Mouse (Mus musculus) telencephalon, adult 2 months (tissue): Measurements from ENCODE around the gene Tcte3.
"Not testable (repeated sequence)": the region's sequence is repeated elsewhere in the genome, so short reads cannot be mapped to it uniquely, and the experiment has no call there.

Source experiments
- DNase-seq: peaks from one replicate; pipeline ENCODE4 v3.0.0-alpha.2; 2011; ENCODE audit warnings: low read depth, low spot score

Gene Tcte3

GRCm38 (mm10) chr17:15041175-15041729 is at the start of gene Tcte3, which contains the start of the genes Ermard and Gm3448:
TSS of gene Tcte3 (minus strand) at chr17:15041488.
TSS of gene Ermard (plus strand) at chr17:15041208.
TSS of gene Gm3448 (minus strand) at chr17:15041537.
- not testable (repeated sequence) for DNase-seq

DNA sequence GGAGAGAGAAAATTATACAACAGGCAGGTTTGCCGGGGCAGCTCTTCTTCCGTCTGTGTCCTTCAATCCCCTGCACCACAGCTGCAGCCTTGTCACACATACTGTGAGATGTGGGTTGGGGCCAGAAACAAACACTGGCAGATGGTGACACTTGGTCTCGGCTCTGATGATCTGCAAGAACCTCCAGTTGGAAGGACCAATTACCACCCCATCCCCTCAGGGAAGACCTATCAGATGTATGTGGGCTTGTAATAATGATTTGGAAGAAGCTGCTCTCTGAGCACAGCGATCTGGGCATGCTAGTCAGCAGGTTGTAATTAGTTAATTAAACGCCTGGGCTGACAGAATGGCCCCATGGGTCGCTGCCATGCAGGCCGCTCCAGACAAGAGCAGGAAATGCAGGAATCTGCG is 47.3 kb upstream of the Tcte3 start:
- no peak for DNase-seq

DNA sequence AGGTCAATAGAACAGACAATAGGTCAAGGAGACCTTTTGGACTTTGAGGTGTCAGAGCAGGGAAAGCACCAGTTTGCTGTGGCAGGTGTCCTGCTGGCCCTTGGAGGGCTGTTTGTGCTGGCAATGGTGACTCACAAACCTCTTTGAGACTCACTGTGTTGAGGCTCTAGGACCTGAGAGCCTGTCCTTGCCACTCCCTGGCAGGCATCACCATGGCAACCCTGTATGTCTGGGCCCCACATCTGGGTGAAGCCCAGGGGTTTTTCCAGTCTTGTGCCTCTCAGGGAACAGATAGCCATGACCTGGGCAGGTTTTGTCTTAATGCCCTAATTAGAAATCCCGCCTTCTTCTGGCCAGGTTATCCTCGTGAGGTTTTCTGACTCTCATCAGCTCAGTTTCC is 46.9 kb upstream of the Tcte3 start:
- DNase-seq = no peak

GRCm38 (mm10) chr17:15085006-15085405 is 43.7 kb upstream of the Tcte3 start:
- DNase-seq = no peak

GRCm38 (mm10) chr17:15084226-15084848 is 43.0 kb upstream of the Tcte3 start:
- no peak for DNase-seq

DNA sequence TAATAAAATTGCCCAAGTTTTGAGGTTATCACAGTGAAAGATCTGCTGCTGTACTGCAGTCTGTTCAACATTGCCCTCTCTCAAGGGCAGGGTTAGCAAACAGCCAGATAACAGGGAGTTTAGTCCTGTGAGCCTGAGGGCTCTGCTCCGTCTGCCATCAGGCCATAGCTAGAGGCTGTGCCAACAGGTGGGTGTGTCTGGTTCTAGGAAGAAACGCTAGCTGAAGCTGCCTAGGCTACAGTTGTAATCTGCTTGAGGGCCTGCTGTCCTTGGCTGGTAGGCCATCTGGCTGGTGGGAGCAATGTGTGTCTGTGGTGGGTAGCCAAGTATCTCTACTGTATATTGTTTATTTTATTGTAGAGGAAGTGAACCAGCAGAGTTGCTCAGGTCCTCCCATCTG is 36.2 kb upstream of the Tcte3 start:
- no peak for DNase-seq

GRCm38 (mm10) chr17:15075033-15075432 is 33.7 kb upstream of the Tcte3 start:
- no peak for DNase-seq

DNA sequence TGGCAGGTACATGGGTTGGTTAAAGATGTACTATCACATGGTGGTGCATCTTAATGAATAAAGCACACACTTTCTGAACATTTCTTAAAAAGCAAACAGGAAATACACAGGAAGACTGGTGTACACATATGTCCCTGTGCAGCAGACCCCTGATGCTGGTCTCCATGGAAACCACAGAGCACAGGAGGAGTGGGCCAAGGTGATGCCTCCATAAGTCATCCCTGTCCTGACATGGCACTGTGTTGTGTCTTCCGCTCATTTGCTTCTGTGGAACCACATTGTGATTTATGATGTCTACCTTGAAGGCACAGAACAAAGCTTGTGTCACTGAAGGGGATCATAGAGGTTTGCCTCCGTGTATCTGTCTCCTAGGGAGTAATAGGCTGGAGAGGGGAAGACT is 30.9 kb upstream of the Tcte3 start:
- DNase-seq = no peak

DNA sequence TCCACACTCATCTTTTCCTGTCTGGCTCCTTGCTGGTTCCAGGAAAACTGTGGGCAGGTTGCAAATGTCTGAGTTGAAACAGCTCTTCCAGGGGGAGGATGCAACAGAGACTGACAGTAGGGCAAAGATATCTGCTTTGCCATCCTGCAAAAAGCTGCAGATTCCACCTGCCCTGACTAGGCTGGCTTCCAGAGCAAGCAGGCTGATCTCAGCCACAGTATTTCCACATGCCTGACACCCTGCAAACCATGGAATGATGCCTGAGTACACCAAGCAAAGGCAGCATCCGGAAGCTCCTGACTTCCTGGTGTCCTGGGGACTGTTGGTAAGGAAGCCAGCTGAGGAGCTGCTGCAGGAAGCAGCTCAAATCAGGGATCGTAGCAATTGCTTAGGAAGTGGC is 27.8 kb upstream of the Tcte3 start:
- peak; percentile 31 for DNase-seq

DNA sequence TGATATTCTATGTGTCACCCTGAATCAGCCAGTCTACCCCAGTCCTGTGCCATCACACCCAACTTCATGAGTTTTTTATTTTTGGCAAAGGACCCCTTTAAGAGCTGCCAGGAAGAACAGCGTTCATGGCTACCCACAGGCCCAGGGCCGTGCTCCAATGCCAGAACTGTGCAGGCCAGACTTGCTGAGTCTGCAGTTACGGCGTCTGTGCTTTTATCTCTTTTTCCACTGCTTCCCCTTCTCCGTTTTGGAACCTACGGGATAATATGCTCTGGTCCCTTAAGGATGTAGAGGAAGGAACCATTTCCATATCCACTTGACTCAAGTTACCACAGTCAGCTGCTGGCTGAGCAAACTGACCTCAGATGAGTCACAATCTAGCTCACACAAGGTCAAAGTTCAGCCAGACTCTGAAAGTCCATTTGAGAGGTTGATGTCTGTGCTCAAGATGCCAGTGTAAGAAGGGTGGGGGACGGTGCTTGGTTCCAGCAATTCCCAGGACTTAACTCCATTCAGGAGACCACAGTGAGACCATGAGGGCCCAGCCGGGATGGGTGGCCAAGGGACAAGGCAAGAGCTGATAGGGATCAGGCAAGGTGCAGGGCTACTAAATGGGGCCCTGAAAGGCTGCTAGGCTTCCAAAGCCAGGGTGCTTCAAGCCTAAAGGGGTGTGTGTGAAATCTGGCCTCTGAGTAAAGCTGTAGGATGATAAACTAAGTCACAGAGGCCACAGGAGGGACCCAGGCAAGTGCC is 26.9 kb upstream of the Tcte3 start:
- no peak for DNase-seq

DNA sequence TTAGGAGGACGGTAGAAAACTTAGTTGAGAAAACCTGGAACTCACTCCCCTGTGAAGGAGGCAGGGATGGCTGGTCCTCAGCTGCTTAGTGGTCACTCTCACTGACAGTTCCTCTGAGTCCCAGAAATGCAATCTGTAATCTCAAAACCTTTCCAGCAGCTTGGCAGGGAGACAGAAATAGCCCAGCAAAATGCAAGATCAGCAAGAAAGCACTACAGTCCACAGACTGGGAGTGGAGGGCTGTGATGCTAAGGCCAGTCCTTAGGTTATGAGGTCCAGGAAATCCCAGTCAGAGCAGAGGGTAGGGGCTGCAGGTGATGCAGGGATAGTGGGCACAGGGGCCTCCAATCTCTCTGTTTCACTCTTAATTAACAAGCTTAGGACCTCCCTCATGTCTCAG is 25.6 kb upstream of the Tcte3 start:
- no peak for DNase-seq

GRCm38 (mm10) chr17:15066066-15066465 is 24.8 kb upstream of the Tcte3 start:
- DNase-seq = no peak

DNA sequence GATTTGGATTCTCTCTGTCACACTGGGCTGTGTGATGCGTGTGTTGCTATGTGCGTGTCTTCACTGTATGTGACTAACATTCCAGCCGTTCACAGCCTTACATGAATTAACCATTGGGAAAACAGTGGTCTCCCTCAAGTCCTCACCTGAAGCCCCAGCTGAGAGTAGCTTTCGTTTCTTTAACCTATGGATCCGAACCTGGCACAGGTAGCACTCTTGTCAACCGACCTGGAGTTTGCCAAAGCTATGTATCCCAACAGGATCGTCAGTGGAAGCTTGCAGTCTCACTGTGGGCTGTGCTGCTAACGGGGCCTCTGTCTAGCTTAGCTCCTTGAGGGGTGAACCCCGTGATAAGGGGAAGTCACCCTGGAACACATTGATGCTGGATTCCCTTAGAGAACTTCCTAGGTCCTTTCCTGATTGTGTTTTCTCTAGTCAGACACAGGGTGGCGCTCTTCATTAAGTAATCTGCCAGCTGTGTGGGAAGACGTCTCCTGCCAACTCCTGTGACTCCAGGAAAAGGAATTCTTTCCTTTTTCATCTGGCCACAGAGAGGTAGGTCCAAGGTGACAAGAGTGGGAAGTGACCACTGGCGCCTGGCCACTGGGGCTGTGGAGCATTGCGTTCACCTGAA is 24.2 kb upstream of the Tcte3 start:
- peak; percentile 66 for DNase-seq

DNA sequence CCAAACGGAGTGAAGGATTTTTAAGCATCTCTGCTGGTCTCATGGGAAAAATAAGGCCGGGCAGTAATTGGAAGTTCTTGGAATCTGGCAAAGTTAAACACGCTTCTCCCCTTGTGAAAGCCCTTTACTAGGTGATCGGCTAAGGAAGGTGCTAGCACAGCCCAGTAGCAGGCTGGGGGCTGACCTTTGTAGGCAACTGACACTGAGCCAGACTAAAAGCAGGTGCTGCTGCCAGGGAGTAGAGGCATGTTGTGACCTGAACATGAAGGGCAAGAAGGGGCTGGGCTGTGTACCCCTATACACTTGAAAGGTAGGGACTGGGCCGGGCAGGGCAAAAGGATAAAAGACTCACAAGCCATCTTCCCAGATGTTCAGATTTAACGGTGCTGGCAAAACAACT is 19.1 kb upstream of the Tcte3 start:
- DNase-seq = no peak

GRCm38 (mm10) chr17:15059646-15060045 is 18.4 kb upstream of the Tcte3 start:
- no peak for DNase-seq

DNA sequence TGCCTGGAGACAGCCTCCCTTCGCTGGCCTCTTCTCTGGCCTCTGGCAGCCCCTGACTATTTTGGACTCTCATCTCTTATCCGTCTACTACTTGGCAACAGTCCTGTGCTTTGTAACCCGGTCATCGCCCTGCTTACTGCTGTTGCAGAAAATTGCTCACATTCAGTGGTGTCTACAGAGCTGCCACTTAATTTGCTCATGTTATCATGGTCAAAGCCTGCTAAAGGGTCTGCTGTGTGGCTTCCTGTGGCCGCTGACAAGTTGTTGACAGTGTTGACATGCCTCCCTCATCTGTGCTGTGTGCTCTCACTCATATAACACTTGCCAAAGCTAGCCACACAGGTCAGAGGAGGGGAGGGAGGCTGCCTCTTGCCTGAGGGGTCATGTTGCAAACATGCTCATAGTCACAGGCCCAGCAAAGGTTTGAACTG is 16.9 kb upstream of the Tcte3 start:
- DNase-seq = no peak

DNA sequence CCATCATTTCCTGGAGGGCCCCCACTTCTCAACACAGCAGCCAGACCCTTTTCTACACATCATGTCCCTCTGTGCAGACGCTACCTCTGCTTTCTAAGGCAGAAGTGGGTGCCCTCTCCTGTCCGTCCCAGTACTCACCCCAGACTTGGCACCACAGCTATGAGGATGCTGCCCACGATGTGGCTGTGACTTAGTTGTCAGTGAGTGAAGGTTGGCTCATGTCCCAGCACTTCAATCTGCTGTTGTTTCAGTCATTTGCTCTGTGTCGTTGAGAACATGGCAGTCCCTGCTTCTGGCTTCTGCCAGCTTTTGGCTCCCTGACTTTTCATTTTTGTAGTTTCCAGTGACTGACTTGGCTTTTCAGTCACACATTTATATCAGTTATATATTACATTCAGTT is 14.6 kb upstream of the Tcte3 start:
- DNase-seq = peak; percentile 78

DNA sequence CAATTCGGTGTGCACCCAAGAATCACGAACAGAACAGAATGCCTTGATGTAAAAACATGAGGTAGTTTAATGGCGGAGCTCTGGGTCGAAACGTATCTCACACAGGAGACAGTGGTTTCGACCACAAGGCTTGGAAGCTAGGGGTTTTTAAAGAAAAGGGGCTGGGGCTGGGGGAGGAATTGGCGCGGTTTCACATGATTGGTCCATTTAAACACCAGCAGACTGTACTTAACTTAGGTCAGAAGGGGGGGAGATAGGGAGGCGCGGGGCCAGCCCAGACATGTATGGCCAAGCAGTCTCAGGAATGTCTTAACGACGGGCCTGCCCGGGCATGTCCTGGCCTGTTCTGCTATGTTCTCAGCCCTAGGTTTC is 12.5 kb upstream of the Tcte3 start:
- not testable (repeated sequence) for DNase-seq

DNA sequence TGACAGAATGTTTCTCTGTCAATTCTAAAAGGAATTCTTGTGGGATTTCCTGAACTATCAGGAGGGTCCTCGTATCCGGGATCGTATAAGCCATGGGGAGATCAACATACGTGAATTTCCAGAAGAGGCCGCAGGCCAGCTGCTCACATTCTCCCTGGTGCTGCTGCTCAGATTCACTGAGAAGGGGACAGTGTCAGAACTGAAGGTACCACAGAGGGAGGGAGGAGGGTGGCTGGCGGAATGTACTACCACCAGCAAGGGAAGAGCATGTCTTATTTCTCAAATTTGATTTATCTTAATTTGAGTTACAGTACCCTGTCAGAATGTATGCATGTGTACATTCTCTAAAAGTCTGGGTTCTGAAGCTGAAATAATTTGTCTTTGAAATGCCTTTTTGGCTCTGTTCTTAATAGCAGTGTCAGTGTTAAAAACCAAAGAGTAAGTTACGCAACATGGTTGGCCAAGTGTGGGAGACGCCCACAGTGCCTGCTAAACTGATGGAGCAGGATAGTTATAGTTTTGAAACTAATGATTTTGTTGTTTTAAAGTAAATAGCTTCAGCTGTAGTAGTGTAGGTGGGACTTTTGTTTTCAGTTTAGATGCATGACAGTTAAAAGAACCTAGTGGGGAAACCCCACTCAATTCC is 12.0 kb upstream of the Tcte3 start:
- not testable (repeated sequence) for DNase-seq

DNA sequence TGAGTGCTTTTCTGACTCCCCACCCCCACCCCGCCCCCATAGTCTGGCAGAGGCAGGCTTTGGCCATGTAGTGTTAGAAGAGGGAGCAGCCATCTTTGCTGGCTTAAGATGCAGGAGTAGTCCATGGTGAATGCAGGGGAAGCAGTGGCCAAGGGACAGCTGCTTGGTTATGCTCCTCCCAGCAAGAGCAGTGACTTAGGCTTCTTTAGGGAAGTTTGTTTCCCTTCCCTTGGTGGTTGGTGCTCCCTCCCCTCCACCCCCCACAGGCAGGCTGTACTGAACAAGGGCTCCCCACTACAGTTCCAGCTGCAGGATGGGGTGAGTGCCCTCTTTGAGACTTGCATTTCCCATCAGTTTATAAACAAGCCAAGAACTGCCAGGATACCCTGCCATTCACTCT is 11.5 kb upstream of the Tcte3 start:
- not testable (repeated sequence) for DNase-seq

DNA sequence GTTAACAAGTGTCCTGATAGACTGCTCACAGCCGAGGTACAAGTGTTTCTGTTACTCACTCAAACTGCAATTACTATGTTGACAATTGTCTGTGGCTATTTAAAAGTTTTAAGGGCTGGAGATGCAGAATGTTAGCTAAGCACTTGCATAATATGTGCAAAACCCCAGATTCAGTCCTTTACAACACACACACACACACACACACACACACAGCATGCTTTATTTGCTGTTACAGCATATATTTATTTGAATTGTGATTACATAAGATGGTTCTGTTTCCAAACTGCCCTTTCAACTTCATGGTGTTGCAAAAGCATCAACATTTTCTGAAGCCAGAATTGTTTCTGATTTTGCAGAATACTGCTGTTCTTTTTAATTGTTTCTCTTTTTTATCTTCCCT is 9.1 kb upstream of the Tcte3 start:
- DNase-seq = not testable (repeated sequence)

GRCm38 (mm10) chr17:15040455-15040854 is 833 bp downstream of the Tcte3 start:
- DNase-seq = not testable (repeated sequence)
